In genomic region chr2:101441081-101441630, GRCm38 (mm10) we compare ENCODE assay signal across 23 mouse cellular contexts.
DNase-seq lines count a peak whose midpoint lies in the region; ATAC-seq and TF ChIP-seq lines count a peak whose summit lies in the region.
"Had no signal": no experiment of that assay in that cellular context is flagged by ENCODE, and none has a peak within 500 bp of the region (broad histone marks: within the 10 kb centered on the region; RNA-seq: fewer than 3 reads in every experiment).

No protein-coding gene starts in this region.

- no peak for TF ChIP-seq CTCF in layer of hippocampus, adult 2 months (conservative IDR thresholded peaks at IDR 0.05)

- ATAC-seq in frontal cortex, adult (ENCODE audit: low TSS enrichment): peak; percentile 90
- ATAC-seq: forebrain, embryonic 14.5 days; inflammation-experienced regulatory T-cells, adult 6 months; midbrain, embryonic 13.5 days had no signal

- no peak overlapping the region for H3K4me3 ChIP-seq in layer of hippocampus, adult 2 months
- H3K4me3 ChIP-seq: embryonic facial prominence, embryonic 15.5 days; heart, adult 2 months; heart, embryonic 13.5 days; hindbrain, embryonic 12.5 days; limb, embryonic 15.5 days; megakaryocyte, embryonic 14.5 days; midbrain, embryonic 13.5 days had no signal

- no peak for DNase-seq in frontal cortex, postnatal 25 days (ENCODE audit: low spot score in 2 of 2)
- DNase-seq in layer of hippocampus, adult 2 months (ENCODE audit: low spot score in 2 of 2): peak; percentile 23
- DNase-seq in layer of hippocampus, postnatal 25 days (ENCODE audit: extremely low spot score in 1 of 2, low spot score in 1 of 2): no peak
- DNase-seq in right cerebral cortex, postnatal 36 days (ENCODE audit: low spot score in 2 of 2): peak; percentile 5 to 39
- no peak for DNase-seq in right cerebral cortex, postnatal 25 days
- DNase-seq in kidney, adult 18-20 months: no peak
- DNase-seq: gastrocnemius, postnatal 25 days; heart, adult 2 months; kidney, adult 2 months; kidney, postnatal 14 days; lung, embryonic 14.5 days; thymus, adult 2 months; thymus, postnatal 4 days had no signal

- no peak overlapping the region for H3K27ac ChIP-seq in layer of hippocampus, adult 2 months
- H3K27ac ChIP-seq: embryonic facial prominence, embryonic 15.5 days; heart, adult 2 months; heart, embryonic 13.5 days; hindbrain, embryonic 12.5 days; limb, embryonic 15.5 days; liver, embryonic 14.5 days; midbrain, embryonic 13.5 days had no signal

Comparison
In these comparisons a context has a peak if more than half of its experiments do, and no peak if none do; other contexts are left out.
1. DNase-seq: peak in layer of hippocampus, adult 2 months (2 of 2) and right cerebral cortex, postnatal 36 days (2 of 2); none in frontal cortex, postnatal 25 days (0 of 2), layer of hippocampus, postnatal 25 days (0 of 2), right cerebral cortex, postnatal 25 days (single experiment) and kidney, adult 18-20 months (single experiment).